Mouse (Mus musculus): ENCODE data around the gene Fgfr2.

DNA sequence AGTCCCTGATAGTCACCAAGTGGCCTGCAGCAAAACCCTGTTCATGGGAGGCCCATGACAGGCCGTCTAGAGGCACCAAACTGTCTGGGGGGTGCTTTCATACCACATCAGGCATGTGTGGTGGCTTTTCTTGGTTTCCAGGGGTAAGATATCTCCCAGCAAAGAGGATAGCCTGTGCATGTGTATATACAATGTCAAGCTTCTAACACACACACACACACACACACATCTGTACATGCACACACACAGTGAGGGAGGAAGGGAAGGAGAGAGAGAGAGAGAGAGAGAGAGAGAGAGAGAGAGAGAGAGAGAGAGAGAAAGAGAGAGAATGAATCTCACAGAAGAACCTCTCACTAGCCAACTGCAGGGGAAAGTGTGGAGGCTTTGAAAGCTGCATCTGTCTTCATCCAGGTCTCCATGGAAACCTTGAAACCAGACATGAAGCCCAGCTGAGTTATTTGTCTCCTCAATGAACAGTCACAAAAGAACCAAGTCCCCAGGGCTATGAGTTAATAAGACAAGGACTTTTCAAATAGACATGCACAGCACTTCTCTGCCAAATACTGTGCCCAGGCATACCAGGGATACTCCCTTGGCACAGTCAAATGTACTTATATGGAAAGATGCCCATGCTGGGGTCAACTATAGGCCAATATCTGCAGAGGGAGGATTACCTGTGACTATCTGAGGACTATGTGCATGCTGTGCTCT, 1110.0 kb downstream of the Fgfr2 start:
- TF ChIP-seq CTCF (IDR thresholded peaks at IDR 0.05; ENCODE audit: borderline replicate concordance, extremely low read depth, insufficient read depth, insufficient read length) (no peak), POLR2A (IDR thresholded peaks at IDR 0.05; ENCODE audit: borderline replicate concordance, extremely low read depth, insufficient read depth, insufficient read length, poor library complexity, severe bottlenecking) (no peak)

All from brain, embryonic 14.5 days (tissue).